Mouse (Mus musculus) lung, embryonic 15.5 days (tissue): ENCODE data around the gene Lmo2. TPM values are rescaled to one million over a fixed set of nuclear protein-coding genes. Genes with fewer than 3 reads are reported as not detected.

Experiments
- ATAC-seq: fragments of 200-750 bp; cut with Nextera tagmentation; 2 replicates; pipeline ENCODE4 v1.8.0; 2017; ENCODE audit warnings: moderate number of reproducible peaks, borderline replicate concordance; ENCODE audit not compliant: low FRiP score, low TSS enrichment; ENCODE audit errors: extremely low read depth
- H3K27ac ChIP-seq: fragments of 300-500 bp; sonication (generic); 2 replicates; pipeline ENCODE4 v1.5.1; 2015; ENCODE audit warnings: moderate library complexity, mild to moderate bottlenecking, inconsistent platforms
- H3K27me3 ChIP-seq: fragments of 300-500 bp; sonication (generic); 2 replicates; pipeline ENCODE4 v1.6.1; 2015; ENCODE audit warnings: inconsistent platforms
- H3K36me3 ChIP-seq: fragments of 300-500 bp; sonication (generic); 2 replicates; pipeline ENCODE4 v1.6.1; 2015; ENCODE audit warnings: inconsistent platforms
- H3K4me1 ChIP-seq: fragments of 300-500 bp; sonication (generic); 2 replicates; pipeline ENCODE4 v1.6.1; 2015; ENCODE audit warnings: inconsistent platforms
- H3K4me2 ChIP-seq: fragments of 300-500 bp; sonication (generic); 2 replicates; pipeline ENCODE4 v1.6.1; 2015; ENCODE audit warnings: inconsistent platforms, mild to moderate bottlenecking, moderate library complexity
- H3K4me3 ChIP-seq: fragments of 300-500 bp; sonication (generic); 2 replicates; pipeline ENCODE4 v1.5.1; 2015; ENCODE audit warnings: mild to moderate bottlenecking, inconsistent platforms
- H3K9ac ChIP-seq: fragments of 300-500 bp; sonication (generic); 2 replicates; pipeline ENCODE4 v1.6.1; 2015; ENCODE audit warnings: inconsistent platforms
- H3K9me3 ChIP-seq: fragments of 300-500 bp; sonication (generic); 2 replicates; pipeline ENCODE4 v1.6.1; 2016; ENCODE audit warnings: inconsistent platforms
- WGBS: fragments of 180-500 bp; shearing (Covaris S2); methylation state at CpG from one replicate; pipeline ENCODE4 v1.1.7; 2015; 5-methylcytosine and 5-hydroxymethylcytosine counted together
- polyA plus RNA-seq: library from polyadenylated mRNA; unstranded; fragments of >200 nt; fragmentation: Nextera tagmentation; extraction: Ambion mirVana; gene quantifications from 2 replicates; pipeline ENCODE4 v1.2.1, GENCODE M21; 2015

Lmo2 gene
- polyA plus RNA-seq, 1 experiment from 2014 or later, result 35.1 TPM

- peak within 1 kb of the TSS; percentile 98 for H3K9ac ChIP-seq
- H3K4me2 ChIP-seq, result peak within 1 kb of the TSS; percentile 71
- no peaks in the 10 kb centered on the region for H3K27me3 ChIP-seq
- H3K36me3 ChIP-seq, result peaks cover 5% of the 10 kb centered on the region; the same call in 1 of the 2 replicates
- peaks cover 19% of the 10 kb centered on the region for H3K4me1 ChIP-seq
- H3K4me3 ChIP-seq, result peak within 1 kb of the TSS; percentile 97
- under 1% methylated on average over 35 of the region's 44 CpGs for WGBS
- peak; percentile 98 for ATAC-seq
- no peaks in the 10 kb centered on the region for H3K9me3 ChIP-seq
- peak within 1 kb of the TSS; percentile 74 for H3K27ac ChIP-seq
Observed at GRCm38 (mm10) chr2:104027458-104028138, 69.8 kb downstream of the Lmo2 start, which contains the start of gene Fbxo3. Gene Fbxo3 (plus strand): TSS chr2:104027721.

DNA sequence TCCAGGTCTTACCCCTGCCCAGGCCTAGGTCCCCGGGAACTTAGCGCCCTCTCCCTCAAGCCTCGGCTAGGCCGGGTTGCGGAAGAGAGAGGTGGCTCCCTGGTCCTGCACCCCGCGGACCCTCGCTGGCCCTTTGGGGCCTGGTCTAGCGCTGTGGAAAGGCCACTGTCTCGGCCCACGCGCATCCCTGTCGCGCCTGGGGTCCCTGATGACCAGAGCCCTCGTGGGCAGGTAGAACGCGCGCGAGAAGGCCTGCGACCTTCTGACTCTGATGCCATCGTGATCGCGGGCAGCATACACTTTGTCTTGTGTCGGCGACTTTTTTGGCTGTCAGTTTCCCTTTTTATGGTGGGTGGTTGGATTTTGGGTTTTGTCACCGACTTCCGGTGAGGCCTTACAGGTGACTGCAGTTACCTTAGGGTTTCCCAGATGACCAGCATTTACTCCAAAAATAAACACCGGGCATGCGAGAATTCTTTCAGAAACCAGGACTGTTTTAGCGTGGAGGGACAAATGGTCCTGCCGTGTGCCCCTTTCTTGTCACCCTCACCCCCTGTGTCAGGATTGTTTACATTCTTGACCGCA lies 70.4 kb downstream of the Lmo2 start, which contains the start of gene 4931422A03Rik:
4931422A03Rik (minus strand) TSS at position 223 of the 585 bp plus-strand sequence.
- peaks cover 19% of the 10 kb centered on the region for H3K4me1 ChIP-seq
- H3K27me3 ChIP-seq, result no peaks in the 10 kb centered on the region
- H3K4me2 ChIP-seq, result peak within 1 kb of the TSS; percentile 71
- H3K36me3 ChIP-seq, result peaks cover 5% of the 10 kb centered on the region; the same call in 1 of the 2 replicates
- no peaks in the 10 kb centered on the region for H3K9me3 ChIP-seq
- peak; percentile 68 for ATAC-seq
- peak within 1 kb of the TSS; percentile 97 for H3K4me3 ChIP-seq
- H3K9ac ChIP-seq, result peak within 1 kb of the TSS; percentile 98
- under 1% methylated on average over 31 of the region's 32 CpGs for WGBS
- H3K27ac ChIP-seq, result peak within 1 kb of the TSS; percentile 74

- H3K9ac ChIP-seq, result peak overlapping the region; percentile 98; the same call in 1 of the 2 replicates
- ATAC-seq, result no peak
- H3K27me3 ChIP-seq, result no peaks in the 10 kb centered on the region
- peaks cover 11% of the 10 kb centered on the region; the same call in 1 of the 2 replicates for H3K36me3 ChIP-seq
- peaks cover 19% of the 10 kb centered on the region for H3K4me1 ChIP-seq
- H3K4me2 ChIP-seq, result peak overlapping the region; percentile 71
- 49% methylated on average over 2 of the region's 2 CpGs for WGBS
- H3K9me3 ChIP-seq, result no peaks in the 10 kb centered on the region
- no peak overlapping the region for H3K27ac ChIP-seq
- H3K4me3 ChIP-seq, result peak overlapping the region; percentile 97
Observed at GRCm38 (mm10) chr2:104029074-104029473, 71.3 kb downstream of the Lmo2 start.

- Histone ChIP-seq H3K27me3 (no peaks in the 10 kb centered on the region), H3K9ac (no peak overlapping the region), H3K4me3 (no peak overlapping the region), H3K4me1 (peaks cover 19% of the 10 kb centered on the region), H3K4me2 (no peak overlapping the region), H3K36me3 (peaks cover 13% of the 10 kb centered on the region; the same call in 1 of the 2 replicates), H3K27ac (no peak overlapping the region), H3K9me3 (no peaks in the 10 kb centered on the region)
- no peak for ATAC-seq
- 76% methylated on average over 3 of the region's 3 CpGs for WGBS
Observed at GRCm38 (mm10) chr2:104030381-104030780, 72.6 kb downstream of the Lmo2 start.

Other genes with a start within 250 kb of the Lmo2 start
- gene Nat10, start 196.7 kb upstream of the Lmo2 start, polyA plus RNA-seq, result 23.7 and 24.8 TPM in 2 replicates
- 311 and 317 TPM in 2 replicates for gene Caprin1, start 160.3 kb upstream of the Lmo2 start, polyA plus RNA-seq
- gene Fbxo3, start 69.7 kb downstream of the Lmo2 start, polyA plus RNA-seq, result 58.4 and 62.4 TPM in 2 replicates
- 2.6 and 2.8 TPM in 2 replicates for gene 4931422A03Rik, start 70.4 kb downstream of the Lmo2 start, polyA plus RNA-seq
- gene Gm10912, start 107.8 kb downstream of the Lmo2 start, polyA plus RNA-seq, result not detected in 2 replicates
- gene Gm10799, start 110.6 kb downstream of the Lmo2 start, polyA plus RNA-seq, result not detected in 2 replicates
- gene Cd59b, start 111.9 kb downstream of the Lmo2 start, polyA plus RNA-seq, result 5.5 and 6.0 TPM in 2 replicates
- 21.5 and 23.8 TPM in 2 replicates for gene Cd59a, start 137.8 kb downstream of the Lmo2 start, polyA plus RNA-seq
- not detected in 2 replicates for gene A930018P22Rik, start 164.8 kb downstream of the Lmo2 start, polyA plus RNA-seq